Mouse (Mus musculus): ENCODE measurements around the gene Pitx1. TPM values are rescaled to one million over a fixed set of nuclear protein-coding genes. Genes with fewer than 3 reads are reported as not detected.

The Pitx1 gene
- polyA plus RNA-seq, 2 experiments: 0.09 TPM; not detected in 1

DNA sequence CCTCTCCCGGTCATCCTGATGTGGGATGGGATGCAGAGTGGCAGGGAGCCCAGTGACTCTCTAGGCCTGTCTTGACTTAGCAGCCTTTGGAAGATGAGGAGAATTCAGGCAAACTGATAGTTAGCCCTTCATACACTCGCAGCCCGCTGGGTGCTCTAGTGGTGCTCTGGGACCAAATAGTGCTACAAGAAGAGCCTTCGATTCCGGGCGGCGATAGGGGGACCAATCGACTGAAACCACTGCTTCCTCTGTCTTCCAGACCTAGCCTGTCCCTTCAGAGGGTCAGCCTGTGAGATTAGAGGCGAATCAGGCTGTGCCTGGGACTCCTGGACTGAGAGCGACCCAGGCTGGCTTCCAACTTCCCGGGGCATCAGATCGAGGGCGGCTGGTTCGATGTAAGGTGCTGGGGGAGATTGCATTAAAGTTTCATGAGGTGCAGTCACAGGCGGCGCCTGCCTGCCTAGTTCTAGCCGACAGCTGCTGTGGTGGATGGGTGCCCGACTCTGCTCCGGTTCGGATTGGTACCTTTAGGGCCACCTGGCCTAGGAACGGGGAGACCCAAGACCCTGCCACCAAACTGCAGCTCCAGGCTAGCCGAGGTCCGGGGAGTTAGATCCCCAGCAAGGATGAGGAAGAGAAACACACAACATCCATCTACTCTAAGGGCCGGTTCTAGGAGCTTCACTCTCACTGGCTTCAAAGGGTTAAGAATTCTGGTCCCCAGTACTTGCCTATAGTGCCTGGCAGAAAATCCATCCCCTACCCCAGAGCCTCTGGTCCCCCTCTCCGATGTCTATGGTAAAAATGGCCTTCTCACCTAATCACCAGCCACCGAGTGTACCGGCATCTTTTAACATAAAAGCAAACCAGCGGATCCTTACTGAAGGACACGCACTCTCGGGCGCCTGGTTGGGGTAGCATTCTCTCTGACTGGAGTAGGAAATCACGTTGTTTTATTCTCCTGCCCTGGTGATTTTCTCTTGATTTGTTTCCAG, 1.1 kb upstream of the Pitx1 start:
- Histone ChIP-seq H3K36me3 (replicated peaks; ENCODE audit: control insufficient read depth, insufficient read depth, low read depth) (no peaks in the 10 kb centered on the region), H3K9me3 (ENCODE audit: control insufficient read depth, low read length) (no peaks in the 10 kb centered on the region), H3K4me2 (ENCODE audit: low read depth) (no peak overlapping the region), H3K27me3 (ENCODE audit: control insufficient read depth, insufficient read depth, low read length) (peaks cover 78% of the 10 kb centered on the region), H3K9ac (replicated peaks) (no peak overlapping the region), H3K4me1 (replicated peaks; ENCODE audit: control insufficient read depth in 2 of 2, insufficient read depth in 2 of 2, low read length in 1 of 2) (no peaks in the 10 kb centered on the region), H3K4me3 (ENCODE audit: insufficient read depth in 1 of 2, low read depth in 2 of 2, low read length in 2 of 2) (no peak overlapping the region), H3K27ac (no peak overlapping the region)
- no peak for DNase-seq (ENCODE audit: low read depth in 3 of 3, low spot score in 3 of 3)
- 5% methylated on average over 32 of the region's 32 CpGs for WGBS (ENCODE audit: insufficient replicate concordance)
- no peak for ATAC-seq (ENCODE audit: insufficient read depth)
- no peak for TF ChIP-seq EP300 (IDR thresholded peaks at IDR 0.05; ENCODE audit: low read depth)
- TF ChIP-seq CTCF (IDR thresholded peaks at IDR 0.05; ENCODE audit: low read depth): no peak

DNA sequence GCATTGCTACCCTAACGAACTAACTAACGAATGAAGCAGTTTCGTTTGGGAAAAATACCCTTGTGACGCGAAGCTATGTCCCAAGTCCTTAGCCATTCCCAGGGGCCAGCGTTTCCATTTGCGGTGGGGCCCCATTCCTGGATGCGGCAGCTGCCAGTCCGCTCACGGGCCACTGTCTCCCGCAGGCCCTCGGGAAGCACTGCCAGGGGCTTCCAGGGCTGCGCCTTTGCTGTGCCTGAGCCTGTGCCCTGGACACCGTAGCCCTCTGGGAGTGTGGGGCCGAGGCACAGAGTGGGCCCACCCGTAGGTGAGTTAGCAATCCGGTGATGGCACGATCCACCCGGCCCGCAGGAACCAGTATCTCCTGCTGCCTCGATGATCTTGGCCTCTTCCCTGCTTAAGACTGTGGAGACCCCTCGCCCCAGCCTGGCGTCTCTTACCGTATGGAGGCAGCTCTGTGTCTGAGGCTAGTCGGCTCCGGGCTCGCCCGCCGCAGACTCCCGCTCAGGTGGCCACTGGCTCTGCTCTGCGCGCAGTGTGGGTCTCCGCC, 369 bp downstream of the Pitx1 start:
- Histone ChIP-seq H3K4me1 (replicated peaks; ENCODE audit: control insufficient read depth in 2 of 2, insufficient read depth in 2 of 2, low read length in 1 of 2) (no peaks in the 10 kb centered on the region), H3K9me3 (ENCODE audit: control insufficient read depth, low read length) (no peaks in the 10 kb centered on the region), H3K4me3 (ENCODE audit: insufficient read depth in 1 of 2, low read depth in 2 of 2, low read length in 2 of 2) (no peak overlapping the region), H3K9ac (replicated peaks) (no peak overlapping the region), H3K27ac (no peak overlapping the region), H3K36me3 (replicated peaks; ENCODE audit: control insufficient read depth, insufficient read depth, low read depth) (no peaks in the 10 kb centered on the region), H3K4me2 (ENCODE audit: low read depth) (no peak overlapping the region), H3K27me3 (ENCODE audit: control insufficient read depth, insufficient read depth, low read length) (peaks cover 90% of the 10 kb centered on the region)
- WGBS (ENCODE audit: insufficient replicate concordance): 3% methylated on average over 33 of the region's 33 CpGs
- TF ChIP-seq CTCF (IDR thresholded peaks at IDR 0.05; ENCODE audit: low read depth) (no peak), EP300 (IDR thresholded peaks at IDR 0.05; ENCODE audit: low read depth) (no peak)
- ATAC-seq (ENCODE audit: insufficient read depth) (no peak), DNase-seq (ENCODE audit: low read depth in 3 of 3, low spot score in 3 of 3) (no peak)

GRCm38 (mm10) chr13:55834667-55835066, 1.3 kb downstream of the Pitx1 start:
- no peak overlapping the region for H3K4me2 ChIP-seq (ENCODE audit: low read depth)

DNA sequence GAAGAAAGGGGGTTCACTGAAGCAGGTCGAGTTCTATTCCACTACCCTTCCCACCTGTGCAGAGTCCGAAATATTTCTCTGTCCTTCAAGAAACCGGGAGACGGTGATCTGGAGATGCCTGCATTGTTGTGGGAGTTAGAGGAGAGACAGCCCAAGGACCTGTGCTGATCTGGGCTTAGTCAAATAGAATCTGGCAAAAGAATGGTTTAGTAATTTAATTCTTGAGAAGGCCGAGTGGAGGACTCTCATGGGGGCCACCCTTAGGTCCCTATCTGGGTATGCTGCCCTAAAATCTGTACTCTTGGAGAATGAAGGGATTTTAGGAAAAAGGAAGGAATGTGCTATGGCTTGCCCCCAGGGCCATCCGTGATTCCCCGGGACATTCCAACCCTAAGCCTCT, 2.1 kb downstream of the Pitx1 start:
- TF ChIP-seq CTCF (IDR thresholded peaks at IDR 0.05; ENCODE audit: low read depth) (no peak), EP300 (IDR thresholded peaks at IDR 0.05; ENCODE audit: low read depth) (no peak)
- WGBS (ENCODE audit: insufficient replicate concordance): 5% methylated on average over 7 of the region's 7 CpGs
- no peak for ATAC-seq (ENCODE audit: insufficient read depth)
- Histone ChIP-seq H3K9me3 (ENCODE audit: control insufficient read depth, low read length) (no peaks in the 10 kb centered on the region), H3K4me3 (ENCODE audit: insufficient read depth in 1 of 2, low read depth in 2 of 2, low read length in 2 of 2) (no peak overlapping the region), H3K4me2 (ENCODE audit: low read depth) (no peak overlapping the region), H3K4me1 (replicated peaks; ENCODE audit: control insufficient read depth in 2 of 2, insufficient read depth in 2 of 2, low read length in 1 of 2) (no peaks in the 10 kb centered on the region), H3K27me3 (ENCODE audit: control insufficient read depth, insufficient read depth, low read length) (peaks cover 98% of the 10 kb centered on the region), H3K9ac (replicated peaks) (no peak overlapping the region), H3K36me3 (replicated peaks; ENCODE audit: control insufficient read depth, insufficient read depth, low read depth) (no peaks in the 10 kb centered on the region), H3K27ac (no peak overlapping the region)
- DNase-seq (ENCODE audit: low read depth in 3 of 3, low spot score in 3 of 3): no peak

More at GRCm38 (mm10) chr13:55834667-55835066, 1.3 kb downstream of the Pitx1 start:
- H3K36me3 ChIP-seq (replicated peaks; ENCODE audit: control insufficient read depth, insufficient read depth, low read depth): no peaks in the 10 kb centered on the region
- peaks cover 97% of the 10 kb centered on the region for H3K27me3 ChIP-seq (ENCODE audit: control insufficient read depth, insufficient read depth, low read length)
- H3K4me1 ChIP-seq (replicated peaks; ENCODE audit: control insufficient read depth in 2 of 2, insufficient read depth in 2 of 2, low read length in 1 of 2): no peaks in the 10 kb centered on the region
- H3K9ac ChIP-seq (replicated peaks): no peak overlapping the region
- DNase-seq (ENCODE audit: low read depth in 3 of 3, low spot score in 3 of 3): no peak
- no peak for ATAC-seq (ENCODE audit: insufficient read depth)
- H3K27ac ChIP-seq: no peak overlapping the region
- no peak overlapping the region for H3K4me3 ChIP-seq (ENCODE audit: insufficient read depth in 1 of 2, low read depth in 2 of 2, low read length in 2 of 2)
- TF ChIP-seq EP300 (IDR thresholded peaks at IDR 0.05; ENCODE audit: low read depth) (no peak), CTCF (IDR thresholded peaks at IDR 0.05; ENCODE audit: low read depth) (no peak)
- 8% methylated on average over 5 of the region's 5 CpGs for WGBS (ENCODE audit: insufficient replicate concordance)
- no peaks in the 10 kb centered on the region for H3K9me3 ChIP-seq (ENCODE audit: control insufficient read depth, low read length)

DNA sequence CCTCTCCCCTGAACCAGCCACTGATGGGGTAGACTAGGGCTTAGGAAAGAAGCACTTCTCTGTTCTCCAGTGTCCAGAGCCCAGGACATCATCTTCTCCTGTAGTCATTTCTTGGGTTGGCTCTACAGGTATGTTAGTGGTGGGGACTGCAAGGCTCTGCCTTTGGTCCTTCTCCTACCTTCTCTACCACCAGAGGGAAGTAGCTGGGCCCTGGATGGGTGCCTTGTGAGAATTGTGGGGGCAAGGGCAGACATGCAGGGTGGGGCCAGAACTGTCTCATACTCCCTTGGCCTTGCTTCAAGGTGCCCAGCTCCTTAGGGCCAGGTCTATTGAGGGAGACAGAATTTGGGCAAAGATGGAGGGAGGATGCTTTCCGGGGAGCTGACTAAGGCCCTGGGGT, 3.4 kb downstream of the Pitx1 start:
- no peak for DNase-seq (ENCODE audit: low read depth in 3 of 3, low spot score in 3 of 3)
- ATAC-seq (ENCODE audit: insufficient read depth): no peak
- 35% methylated on average over 1 of the region's 1 CpGs for WGBS (ENCODE audit: insufficient replicate concordance)
- Histone ChIP-seq H3K27ac (no peak overlapping the region), H3K9me3 (ENCODE audit: control insufficient read depth, low read length) (no peaks in the 10 kb centered on the region), H3K4me1 (replicated peaks; ENCODE audit: control insufficient read depth in 2 of 2, insufficient read depth in 2 of 2, low read length in 1 of 2) (no peaks in the 10 kb centered on the region), H3K4me2 (ENCODE audit: low read depth) (no peak overlapping the region), H3K27me3 (ENCODE audit: control insufficient read depth, insufficient read depth, low read length) (peaks cover 100% of the 10 kb centered on the region), H3K36me3 (replicated peaks; ENCODE audit: control insufficient read depth, insufficient read depth, low read depth) (no peaks in the 10 kb centered on the region), H3K4me3 (ENCODE audit: insufficient read depth in 1 of 2, low read depth in 2 of 2, low read length in 2 of 2) (no peak overlapping the region), H3K9ac (replicated peaks) (no peak overlapping the region)
- TF ChIP-seq EP300 (IDR thresholded peaks at IDR 0.05; ENCODE audit: low read depth) (no peak), CTCF (IDR thresholded peaks at IDR 0.05; ENCODE audit: low read depth) (no peak)

All from liver, embryonic 14.5 days (tissue).